Mouse (Mus musculus) C2C12 (cell line): ENCODE results near the gene Cst6.

Experiments
- CEBPB ChIP-seq: IDR thresholded peaks from one replicate; pipeline ENCODE4 v1.6.1; 2011; ENCODE audit warnings: low read depth, mild to moderate bottlenecking, control low read depth, moderate library complexity
- CTCF ChIP-seq: IDR thresholded peaks from one replicate; pipeline ENCODE4 v1.5.1; 2011; ENCODE audit not compliant: control insufficient read depth, insufficient read depth, insufficient read length
- FOSL1 ChIP-seq: IDR thresholded peaks from one replicate; pipeline ENCODE4 v1.8.0; 2011; ENCODE audit warnings: mild to moderate bottlenecking, low read length; ENCODE audit not compliant: poor library complexity, insufficient read depth, severe bottlenecking

GRCm38 (mm10) chr19:5302455-5302854, 46.9 kb downstream of the Cst6 start:
- TF ChIP-seq CEBPB = no peak
- peak; percentile 59 for TF ChIP-seq CTCF
- TF ChIP-seq FOSL1 = no peak
